Mouse (Mus musculus): Measurements from ENCODE around the gene Prss40.
"Not testable (repeated sequence)": the region's sequence is repeated elsewhere in the genome, so short reads cannot be mapped to it uniquely, and the experiment has no call there.

GRCm38 (mm10) chr1:34534574-34534973 is 26.2 kb downstream of the Prss40 start:
- not testable (repeated sequence) for TF ChIP-seq EP300 (IDR thresholded peaks at IDR 0.05; ENCODE audit: insufficient read depth, low read depth, low read length); CTCF (IDR thresholded peaks at IDR 0.05; ENCODE audit: low read depth, low read length)

Measured in ES-Bruce4 (cell line).